Mouse (Mus musculus) liver, adult 10 weeks (tissue): ENCODE data around the gene Zfp239. TPM values are rescaled to one million over a fixed set of nuclear protein-coding genes. Genes with fewer than 3 reads are reported as not detected.

ENCODE experiments used
- polyA plus RNA-seq: library from polyadenylated mRNA; stranded (reverse); fragments of 350-450 nt; fragmentation: Illumina TruSeq; extraction: RNeasy Lipid Tissue Mini Kit (QIAGEN cat#74804); gene quantifications from one replicate; pipeline ENCODE4 v1.2.3, GENCODE M21; 2014; ENCODE audit warnings: low read depth, low replicate concordance

Gene Zfp239
- not detected for polyA plus RNA-seq

GRCm38 (mm10) chr6:117861848-117862247 is at the start of gene Zfp239:
Gene Zfp239 (plus strand): TSS chr6:117862100.

GRCm38 (mm10) chr6:117840686-117841510 is 21.0 kb upstream of the Zfp239 start, which contains the start of gene Zfp637:
Gene Zfp637 (plus strand): TSS chr6:117841180.

GRCm38 (mm10) chr6:117900126-117901080 is 38.5 kb downstream of the Zfp239 start, which contains the start of gene Hnrnpf:
Gene Hnrnpf (plus strand): TSS chr6:117900324.

Other genes starting within 250 kb of the Zfp239 start
- gene Zfp637, start 20.9 kb upstream of the Zfp239 start, polyA plus RNA-seq = 7.7 TPM
- 226 TPM for gene Hnrnpf, start 38.2 kb downstream of the Zfp239 start, polyA plus RNA-seq
- not detected for gene Fxyd4, start 75.6 kb downstream of the Zfp239 start, polyA plus RNA-seq
- not detected for gene Rasgef1a, start 149.3 kb downstream of the Zfp239 start, polyA plus RNA-seq